Mouse (Mus musculus): ENCODE measurements around the gene Gm525. TPM values are rescaled to one million over a fixed set of nuclear protein-coding genes. Genes with fewer than 3 reads are reported as not detected.

Gm525 gene
- polyA plus RNA-seq, 1 experiment from 2014 or later, result not detected

DNA sequence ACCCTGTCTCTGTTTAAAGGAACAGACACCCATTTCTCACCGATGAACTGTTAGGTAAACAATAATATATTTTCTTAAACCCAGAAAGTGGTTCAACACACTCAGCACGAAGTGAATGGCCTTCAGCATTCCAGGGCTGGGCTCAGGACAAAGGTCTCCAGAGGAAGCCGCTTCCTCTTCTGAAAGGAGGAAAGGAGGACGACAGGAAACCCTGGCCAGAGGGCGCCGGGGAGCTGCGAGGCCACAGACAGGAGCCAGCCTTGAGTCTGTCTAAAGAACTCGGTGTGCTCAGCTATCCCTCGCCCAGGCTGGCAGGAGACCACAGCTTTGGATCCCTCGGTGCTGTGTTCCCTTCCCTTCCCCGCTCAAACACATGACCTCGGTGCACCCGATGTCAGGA, 50.8 kb downstream of the Gm525 start:
- no peak for ATAC-seq
- in situ Hi-C loops (cut with MboI; ENCODE audit: low pct_unique_long_range_greater_than_20kb), result no loop called here

DNA sequence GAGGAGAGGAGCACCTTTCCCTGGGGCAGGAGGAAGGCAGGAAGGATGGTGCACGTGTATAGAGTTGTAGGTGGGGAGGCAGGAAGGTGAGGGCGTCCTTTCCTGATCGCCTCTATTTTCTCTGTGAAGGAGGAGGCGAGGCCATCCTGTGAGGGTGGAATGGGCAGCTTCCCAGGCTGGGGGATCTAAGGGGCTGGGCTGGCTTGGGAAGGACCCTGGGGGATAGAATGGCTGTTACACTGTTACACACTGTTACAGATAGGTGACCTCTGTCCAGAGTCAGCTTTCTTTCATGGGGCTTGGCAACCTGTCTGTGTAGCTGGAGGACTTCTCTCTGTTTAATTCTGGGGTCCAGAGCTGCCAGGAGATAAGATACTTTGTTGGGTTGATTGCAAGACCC, 57.2 kb downstream of the Gm525 start:
- ATAC-seq (no peak), DNase-seq (ENCODE audit: low read depth, low spot score) (no peak)
- ChIA-PET CTCF (no interaction called here), POLR2A (no interaction called here)
- in situ Hi-C loops (cut with MboI; ENCODE audit: low pct_unique_long_range_greater_than_20kb), result no loop called here
- no peaks in the 10 kb centered on the region for H3K27me3 ChIP-seq
- TF ChIP-seq CTCF (IDR thresholded peaks at IDR 0.05), result no peak

More for the DNA sequence above, 50.8 kb downstream of the Gm525 start:
- CTCF ChIA-PET, result no interaction called here
- no peak for DNase-seq (ENCODE audit: low read depth, low spot score)
- POLR2A ChIA-PET, result no interaction called here
- H3K27me3 ChIP-seq, result peaks cover 3% of the 10 kb centered on the region
- TF ChIP-seq CTCF (IDR thresholded peaks at IDR 0.05), result no peak

DNA sequence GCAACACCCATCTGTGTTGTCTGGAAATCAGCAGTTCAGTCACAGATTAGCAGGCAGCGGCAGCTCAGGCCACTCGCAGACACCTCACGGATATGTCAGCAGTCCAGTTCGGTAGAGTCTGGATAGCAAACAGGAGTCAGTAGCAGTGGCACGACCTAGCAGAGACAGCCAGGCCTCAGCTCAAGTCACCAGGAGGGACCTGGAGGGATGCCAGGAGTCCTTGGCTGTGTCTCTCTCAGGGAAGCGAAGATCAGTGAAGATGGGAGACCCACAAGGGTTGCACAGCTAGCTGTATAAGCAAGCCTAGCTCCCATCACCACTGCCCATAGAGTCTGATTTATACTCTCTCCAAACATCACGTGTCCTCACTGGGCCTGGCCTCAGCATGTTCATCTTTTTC, 58.8 kb downstream of the Gm525 start:
- no peaks in the 10 kb centered on the region for H3K27me3 ChIP-seq
- TF ChIP-seq CTCF (IDR thresholded peaks at IDR 0.05), result no peak
- no peak for DNase-seq (ENCODE audit: low read depth, low spot score)
- ChIA-PET POLR2A (no interaction called here), CTCF (no interaction called here)
- in situ Hi-C loops (cut with MboI; ENCODE audit: low pct_unique_long_range_greater_than_20kb), result no loop called here
- ATAC-seq, result no peak

DNA sequence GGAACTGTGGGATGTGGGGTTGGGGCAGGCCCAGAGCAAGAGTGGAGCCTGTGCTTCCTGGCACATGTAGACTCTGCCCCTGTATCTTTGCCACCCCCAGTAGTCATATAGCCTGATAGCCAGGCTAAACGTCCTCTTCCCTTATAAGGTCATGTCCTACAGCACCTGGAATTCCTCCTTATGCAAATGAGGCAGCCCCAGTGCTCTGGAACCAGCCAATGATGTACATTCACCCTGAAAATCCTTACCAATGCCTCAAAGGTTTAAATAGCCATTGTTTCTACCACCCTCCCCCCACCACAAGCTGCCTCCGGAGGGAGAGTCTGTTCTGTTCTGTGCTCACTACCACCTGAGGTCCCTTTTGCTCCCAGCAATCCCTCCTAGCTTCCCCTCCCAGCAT, 60.6 kb downstream of the Gm525 start:
- ChIA-PET POLR2A (no interaction called here), CTCF (no interaction called here)

DNA sequence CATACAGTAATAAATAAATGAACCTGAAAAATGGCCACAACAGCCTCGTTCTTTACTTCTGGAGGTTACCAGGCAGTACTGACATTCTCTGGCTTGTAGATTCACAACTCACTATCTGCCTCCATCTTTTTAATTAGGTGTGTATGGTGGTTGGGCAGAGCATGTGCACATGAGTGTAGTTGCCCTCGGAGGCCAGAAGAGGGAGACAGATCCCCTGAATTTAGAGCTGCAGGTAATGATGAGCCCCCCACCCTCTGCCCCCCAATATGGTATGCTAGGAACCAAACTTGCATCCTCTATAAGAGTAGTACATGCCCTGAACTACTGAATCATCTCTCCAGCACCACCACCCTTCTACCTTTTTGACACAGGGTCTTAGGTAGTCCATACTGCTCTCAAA, 64.3 kb downstream of the Gm525 start:
- ChIA-PET CTCF (no interaction called here), POLR2A (no interaction called here)
- DNase-seq (ENCODE audit: low read depth, low spot score) (no peak), ATAC-seq (no peak)
- no peaks in the 10 kb centered on the region for H3K27me3 ChIP-seq
- in situ Hi-C loops (cut with MboI; ENCODE audit: low pct_unique_long_range_greater_than_20kb), result no loop called here
- no peak for TF ChIP-seq CTCF (IDR thresholded peaks at IDR 0.05)

More for the DNA sequence above, 60.6 kb downstream of the Gm525 start:
- no peak for ATAC-seq
- H3K27me3 ChIP-seq, result no peaks in the 10 kb centered on the region
- no peak for DNase-seq (ENCODE audit: low read depth, low spot score)
- in situ Hi-C loops (cut with MboI; ENCODE audit: low pct_unique_long_range_greater_than_20kb), result no loop called here
- TF ChIP-seq CTCF (IDR thresholded peaks at IDR 0.05), result no peak

Other genes starting within 250 kb of the Gm525 start
- gene Akap1, start 209.3 kb upstream of the Gm525 start, polyA plus RNA-seq (2021), result 43.3 TPM
- gene Scpep1, start 118.4 kb upstream of the Gm525 start, polyA plus RNA-seq (2021), result 202 TPM
- gene Elobl, start 106.9 kb upstream of the Gm525 start, polyA plus RNA-seq (2021), result 1.4 TPM
- 9.7 TPM for gene Coil, start 103.6 kb upstream of the Gm525 start, polyA plus RNA-seq (2021)
- gene Trim25, start 74.5 kb upstream of the Gm525 start, polyA plus RNA-seq (2021), result 12.9 TPM
- 7.1 TPM for gene Dgke, start 7.0 kb upstream of the Gm525 start, polyA plus RNA-seq (2021)
- gene Nog, start 228.5 kb downstream of the Gm525 start, polyA plus RNA-seq (2021), result 6.5 TPM